Mouse (Mus musculus): Measurements from ENCODE around the gene Spsb3.

Gene Spsb3

GRCm38 (mm10) chr17:24897600-24897999 is 11.2 kb downstream of the Spsb3 start:
- DNase-seq = no peak

- DNase-seq = peak in 1 of 2 experiments; percentile 51
Measured at GRCm38 (mm10) chr17:24898041-24898854, 11.8 kb downstream of the Spsb3 start.

GRCm38 (mm10) chr17:24899153-24899552 is 12.7 kb downstream of the Spsb3 start:
- no peak for DNase-seq

GRCm38 (mm10) chr17:24900014-24900413 is 13.6 kb downstream of the Spsb3 start:
- no peak for DNase-seq

GRCm38 (mm10) chr17:24902124-24902523 is 15.7 kb downstream of the Spsb3 start:
- no peak for DNase-seq

GRCm38 (mm10) chr17:24902671-24903474 is 16.4 kb downstream of the Spsb3 start:
- DNase-seq = peak in 1 of 2 experiments; percentile 62

- DNase-seq = no peak
Measured at GRCm38 (mm10) chr17:24903767-24904166, 17.3 kb downstream of the Spsb3 start.

GRCm38 (mm10) chr17:24907591-24907990 is 21.1 kb downstream of the Spsb3 start:
- DNase-seq = no peak

- no peak for DNase-seq
Measured at GRCm38 (mm10) chr17:24913984-24914383, 27.5 kb downstream of the Spsb3 start.

GRCm38 (mm10) chr17:24923246-24923645 is 36.8 kb downstream of the Spsb3 start:
- DNase-seq = no peak

- DNase-seq = no peak
Measured at GRCm38 (mm10) chr17:24929506-24929905, 43.1 kb downstream of the Spsb3 start.

GRCm38 (mm10) chr17:24932431-24932830 is 46.0 kb downstream of the Spsb3 start:
- DNase-seq = no peak

GRCm38 (mm10) chr17:24933163-24933562 is 46.7 kb downstream of the Spsb3 start:
- no peak for DNase-seq

GRCm38 (mm10) chr17:24934926-24935325 is 48.5 kb downstream of the Spsb3 start:
- no peak for DNase-seq

GRCm38 (mm10) chr17:24935666-24936065 is 49.2 kb downstream of the Spsb3 start:
- no peak for DNase-seq

- peak; percentile 96 to 98 for DNase-seq
Measured at GRCm38 (mm10) chr17:24936259-24937237, 50.1 kb downstream of the Spsb3 start, which contains the start of gene Mapk8ip3. TSS of gene Mapk8ip3 (minus strand) at chr17:24936977.

GRCm38 (mm10) chr17:24937266-24937665 is 50.8 kb downstream of the Spsb3 start:
- no peak for DNase-seq
